Mouse (Mus musculus): ENCODE data around the gene Zfp217. TPM values are rescaled to one million over a fixed set of nuclear protein-coding genes. Genes with fewer than 3 reads are reported as not detected.

Gene Zfp217
- polyA plus RNA-seq, 1 experiment from 2014 or later, result 3.2 TPM

GRCm38 (mm10) chr2:170169062-170169461, 21.2 kb upstream of the Zfp217 start:
- Histone ChIP-seq H3K27ac (ENCODE audit: low read depth, low read length) (no peak overlapping the region), H3K4me1 (ENCODE audit: control insufficient read depth, insufficient read depth, low read length) (no peaks in the 10 kb centered on the region), H3K4me2 (no peak overlapping the region), H3K9ac (ENCODE audit: low read length) (no peak overlapping the region), H3K9me3 (ENCODE audit: control insufficient read depth, low read length) (no peaks in the 10 kb centered on the region), H3K36me3 (ENCODE audit: control insufficient read depth, insufficient read depth, low read length) (no peaks in the 10 kb centered on the region), H3K27me3 (ENCODE audit: control insufficient read depth, insufficient read depth, low read length) (no peaks in the 10 kb centered on the region), H3K4me3 (ENCODE audit: low read depth, low read length) (no peak overlapping the region)
- ATAC-seq (ENCODE audit: low FRiP score) (no peak), DNase-seq (ENCODE audit: low spot score, missing footprints) (no peak)

GRCm38 (mm10) chr2:170165649-170166048, 17.7 kb upstream of the Zfp217 start:
- no peak for ATAC-seq (ENCODE audit: low FRiP score)

DNA sequence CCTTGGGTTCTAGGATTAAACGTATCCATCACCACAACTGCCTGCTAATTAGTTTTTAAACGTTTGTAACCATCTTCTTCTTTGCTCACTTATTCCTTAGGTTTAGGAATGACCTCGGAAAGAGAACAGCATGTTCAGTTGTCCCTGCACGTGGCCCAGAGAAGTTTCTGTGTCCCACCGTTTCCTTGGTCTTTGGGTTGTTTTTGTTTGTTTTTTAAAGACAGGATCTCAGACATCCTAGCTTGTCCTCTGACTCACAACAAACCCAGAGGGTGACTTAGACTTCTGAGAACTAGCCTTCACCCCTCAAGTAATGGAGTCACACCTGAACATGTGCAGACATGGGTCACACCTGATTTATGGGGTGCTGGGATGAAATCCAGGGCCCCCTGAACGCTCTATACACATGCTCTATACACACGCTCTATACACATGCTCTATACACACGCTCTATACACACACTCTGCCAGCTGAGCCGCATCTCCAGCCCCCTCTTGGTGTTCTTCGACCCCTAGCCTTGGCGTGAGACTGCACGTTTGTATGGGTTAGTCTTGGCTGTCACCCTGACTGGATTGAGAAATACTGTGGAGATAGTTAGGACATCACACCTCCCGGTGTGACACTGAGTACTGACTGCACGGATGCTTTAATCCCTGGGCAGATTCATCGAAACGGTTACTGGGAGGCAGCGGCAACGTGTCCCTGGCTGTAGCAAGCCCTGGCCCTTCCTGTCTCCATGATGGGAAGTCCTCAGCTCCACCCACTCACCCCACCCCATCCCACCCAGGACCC, 16.0 kb upstream of the Zfp217 start:
- WGBS, result 86% methylated on average over 18 of the region's 18 CpGs

More at GRCm38 (mm10) chr2:170165649-170166048, 17.7 kb upstream of the Zfp217 start:
- DNase-seq (ENCODE audit: low spot score, missing footprints), result no peak
- no peaks in the 10 kb centered on the region for H3K4me1 ChIP-seq (ENCODE audit: control insufficient read depth, insufficient read depth, low read length)
- no peak overlapping the region for H3K27ac ChIP-seq (ENCODE audit: low read depth, low read length)
- H3K4me3 ChIP-seq (ENCODE audit: low read depth, low read length), result no peak overlapping the region
- WGBS, result 71% methylated on average over 10 of the region's 10 CpGs
- no peak overlapping the region for H3K9ac ChIP-seq (ENCODE audit: low read length)
- H3K4me2 ChIP-seq, result no peak overlapping the region
- H3K9me3 ChIP-seq (ENCODE audit: control insufficient read depth, low read length), result no peaks in the 10 kb centered on the region
- no peaks in the 10 kb centered on the region for H3K27me3 ChIP-seq (ENCODE audit: control insufficient read depth, insufficient read depth, low read length)
- H3K36me3 ChIP-seq (ENCODE audit: control insufficient read depth, insufficient read depth, low read length), result no peaks in the 10 kb centered on the region

DNA sequence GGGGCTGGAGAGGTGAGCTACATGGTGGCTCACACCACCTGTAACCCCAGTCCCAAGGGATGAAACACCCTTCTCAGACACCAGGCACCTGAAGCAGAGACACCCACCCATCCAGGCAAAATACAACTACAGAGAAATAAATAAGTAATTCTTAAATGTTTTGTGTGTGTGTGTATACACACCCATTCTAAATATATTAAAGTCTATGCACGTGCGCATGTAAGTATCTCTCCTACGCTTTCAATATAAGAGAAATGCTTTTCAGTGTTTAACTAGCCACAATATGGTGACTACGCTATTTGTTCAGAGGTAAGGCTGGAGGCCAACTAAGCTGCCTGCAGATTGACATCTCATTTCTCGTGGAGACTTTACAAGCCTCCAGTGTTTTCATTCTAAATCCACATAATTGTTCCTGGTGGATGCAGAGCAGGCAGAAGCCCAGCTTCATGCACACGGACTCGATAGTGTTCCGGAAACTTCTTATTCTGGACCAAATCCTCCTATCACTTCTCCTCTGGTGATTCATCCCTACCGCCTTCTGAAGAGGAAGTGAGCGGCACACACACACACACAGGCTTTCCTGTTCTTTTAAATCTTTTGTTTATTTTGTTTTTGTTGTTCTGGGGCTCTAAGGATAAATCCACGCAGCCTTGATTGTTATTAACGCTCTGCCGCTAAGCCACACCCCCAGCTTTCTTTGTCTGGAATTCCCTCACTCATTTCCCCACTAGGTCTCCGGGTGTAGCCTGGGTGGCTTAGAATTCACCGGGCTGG, 12.1 kb upstream of the Zfp217 start:
- 52% methylated on average over 15 of the region's 15 CpGs for WGBS
- H3K27ac ChIP-seq (ENCODE audit: low read depth, low read length), result no peak overlapping the region
- H3K9ac ChIP-seq (ENCODE audit: low read length), result no peak overlapping the region
- no peak overlapping the region for H3K4me2 ChIP-seq
- DNase-seq (ENCODE audit: low spot score, missing footprints), result no peak
- H3K4me3 ChIP-seq (ENCODE audit: low read depth, low read length), result no peak overlapping the region
- H3K27me3 ChIP-seq (ENCODE audit: control insufficient read depth, insufficient read depth, low read length), result no peaks in the 10 kb centered on the region
- ATAC-seq (ENCODE audit: low FRiP score), result no peak
- no peaks in the 10 kb centered on the region for H3K36me3 ChIP-seq (ENCODE audit: control insufficient read depth, insufficient read depth, low read length)
- peaks cover under 1% of the 10 kb centered on the region; the same call in 1 of the 2 replicates for H3K4me1 ChIP-seq (ENCODE audit: control insufficient read depth, insufficient read depth, low read length)
- no peaks in the 10 kb centered on the region for H3K9me3 ChIP-seq (ENCODE audit: control insufficient read depth, low read length)

More for the DNA sequence above, 16.0 kb upstream of the Zfp217 start:
- DNase-seq (ENCODE audit: low spot score, missing footprints) (no peak), ATAC-seq (ENCODE audit: low FRiP score) (no peak)
- H3K4me2 ChIP-seq, result no peak overlapping the region
- no peak overlapping the region for H3K4me3 ChIP-seq (ENCODE audit: low read depth, low read length)
- H3K27ac ChIP-seq (ENCODE audit: low read depth, low read length), result no peak overlapping the region
- H3K9ac ChIP-seq (ENCODE audit: low read length), result no peak overlapping the region
- H3K36me3 ChIP-seq (ENCODE audit: control insufficient read depth, insufficient read depth, low read length), result no peaks in the 10 kb centered on the region
- H3K9me3 ChIP-seq (ENCODE audit: control insufficient read depth, low read length), result no peaks in the 10 kb centered on the region
- H3K4me1 ChIP-seq (ENCODE audit: control insufficient read depth, insufficient read depth, low read length), result no peaks in the 10 kb centered on the region
- H3K27me3 ChIP-seq (ENCODE audit: control insufficient read depth, insufficient read depth, low read length), result no peaks in the 10 kb centered on the region

GRCm38 (mm10) chr2:170158987-170159386, 11.1 kb upstream of the Zfp217 start:
- whole genome bisulfite sequencing, result 86% methylated on average over 4 of the region's 4 CpGs
- H3K4me2 ChIP-seq, result no peak overlapping the region
- H3K9ac ChIP-seq (ENCODE audit: low read length), result no peak overlapping the region
- H3K4me1 ChIP-seq (ENCODE audit: control insufficient read depth, insufficient read depth, low read length), result peaks cover 4% of the 10 kb centered on the region; the same call in 1 of the 2 replicates
- H3K27ac ChIP-seq (ENCODE audit: low read depth, low read length), result no peak overlapping the region
- H3K9me3 ChIP-seq (ENCODE audit: control insufficient read depth, low read length), result no peaks in the 10 kb centered on the region
- no peak for ATAC-seq (ENCODE audit: low FRiP score)
- H3K27me3 ChIP-seq (ENCODE audit: control insufficient read depth, insufficient read depth, low read length), result no peaks in the 10 kb centered on the region
- no peaks in the 10 kb centered on the region for H3K36me3 ChIP-seq (ENCODE audit: control insufficient read depth, insufficient read depth, low read length)
- no peak for DNase-seq (ENCODE audit: low spot score, missing footprints)
- H3K4me3 ChIP-seq (ENCODE audit: low read depth, low read length), result no peak overlapping the region

DNA sequence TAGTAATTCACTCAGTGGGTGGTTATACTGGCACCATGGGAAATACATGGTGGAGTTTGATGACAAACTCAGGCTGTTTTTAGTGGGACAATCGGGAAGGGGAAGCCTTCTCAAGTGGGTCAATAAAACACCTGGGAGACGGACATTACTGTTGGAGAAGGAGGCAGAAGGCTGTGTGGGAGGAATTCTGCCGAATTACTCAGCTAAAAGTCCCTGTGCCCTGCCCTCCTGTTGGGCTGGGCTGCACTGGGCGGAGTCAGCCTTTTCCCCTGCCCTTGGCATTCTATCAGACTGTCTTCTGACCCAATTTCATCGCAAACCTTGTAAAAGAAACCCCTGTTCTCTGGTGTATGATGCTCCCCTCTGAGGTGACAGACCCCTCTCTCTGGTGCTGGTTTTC, 10.3 kb upstream of the Zfp217 start:
- peaks cover 7% of the 10 kb centered on the region for H3K4me1 ChIP-seq (ENCODE audit: control insufficient read depth, insufficient read depth, low read length)
- no peaks in the 10 kb centered on the region for H3K36me3 ChIP-seq (ENCODE audit: control insufficient read depth, insufficient read depth, low read length)
- H3K9me3 ChIP-seq (ENCODE audit: control insufficient read depth, low read length), result no peaks in the 10 kb centered on the region
- 45% methylated on average over 5 of the region's 5 CpGs for WGBS
- ATAC-seq (ENCODE audit: low FRiP score), result no peak
- no peak for DNase-seq (ENCODE audit: low spot score, missing footprints)
- H3K27ac ChIP-seq (ENCODE audit: low read depth, low read length), result no peak overlapping the region
- no peak overlapping the region for H3K4me2 ChIP-seq
- H3K27me3 ChIP-seq (ENCODE audit: control insufficient read depth, insufficient read depth, low read length), result no peaks in the 10 kb centered on the region
- H3K4me3 ChIP-seq (ENCODE audit: low read depth, low read length), result no peak overlapping the region
- no peak overlapping the region for H3K9ac ChIP-seq (ENCODE audit: low read length)

DNA sequence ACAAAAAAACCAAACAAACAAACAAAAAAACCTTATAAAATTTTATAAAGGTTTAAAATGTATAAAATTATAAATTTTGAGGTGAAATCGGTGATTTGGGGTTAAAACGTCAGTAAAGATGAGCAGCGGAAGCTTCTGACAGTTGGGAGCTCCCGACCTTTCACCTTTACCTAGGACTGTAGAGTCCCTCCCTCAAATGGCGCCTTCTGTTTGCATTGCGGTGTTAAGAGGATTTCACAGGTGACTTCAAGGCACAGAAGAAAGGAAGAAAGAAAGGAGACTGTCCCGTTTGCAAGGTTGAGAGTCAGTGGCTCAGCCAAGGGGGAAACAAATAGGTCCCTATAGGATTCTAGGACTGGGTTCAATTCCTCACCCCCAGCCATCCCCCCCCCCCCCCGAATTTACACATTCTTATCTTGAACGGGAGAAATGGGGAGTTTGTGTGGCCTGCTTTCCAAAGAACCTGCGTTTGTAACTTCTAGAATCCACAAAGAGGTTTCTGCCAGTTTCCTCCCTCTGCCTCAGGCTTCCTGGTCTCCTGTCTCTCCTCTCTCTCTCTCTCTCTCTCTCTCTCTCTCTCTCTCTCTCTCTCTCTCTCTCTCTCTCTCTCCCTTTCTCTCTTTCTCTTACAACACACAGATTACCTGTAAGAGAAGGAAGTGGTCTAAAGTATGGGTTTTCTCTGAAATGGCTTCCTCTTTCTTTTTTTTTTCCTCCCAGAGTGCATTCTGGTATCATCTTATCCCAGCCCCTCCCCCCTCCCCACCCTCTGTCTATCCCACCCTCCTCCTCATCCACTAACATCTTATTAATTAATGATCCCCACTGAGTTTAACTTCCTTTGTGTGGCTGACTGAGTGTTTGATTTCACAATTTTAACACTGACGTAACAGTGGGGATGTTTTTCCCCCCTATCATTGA, 9.6 kb upstream of the Zfp217 start:
- Histone ChIP-seq H3K27me3 (ENCODE audit: control insufficient read depth, insufficient read depth, low read length) (no peaks in the 10 kb centered on the region), H3K36me3 (ENCODE audit: control insufficient read depth, insufficient read depth, low read length) (no peaks in the 10 kb centered on the region), H3K4me1 (ENCODE audit: control insufficient read depth, insufficient read depth, low read length) (peaks cover 10% of the 10 kb centered on the region), H3K9me3 (ENCODE audit: control insufficient read depth, low read length) (no peaks in the 10 kb centered on the region), H3K4me3 (ENCODE audit: low read depth, low read length) (no peak overlapping the region), H3K4me2 (no peak overlapping the region), H3K27ac (ENCODE audit: low read depth, low read length) (no peak overlapping the region), H3K9ac (ENCODE audit: low read length) (no peak overlapping the region)
- ATAC-seq (ENCODE audit: low FRiP score) (no peak), DNase-seq (ENCODE audit: low spot score, missing footprints) (no peak)
- 51% methylated on average over 11 of the region's 11 CpGs for WGBS

- Histone ChIP-seq H3K27me3 (ENCODE audit: control insufficient read depth, insufficient read depth, low read length) (no peaks in the 10 kb centered on the region), H3K4me1 (ENCODE audit: control insufficient read depth, insufficient read depth, low read length) (peaks cover 10% of the 10 kb centered on the region), H3K4me3 (ENCODE audit: low read depth, low read length) (peak overlapping the region; percentile 22), H3K4me2 (peak overlapping the region; percentile 51), H3K36me3 (ENCODE audit: control insufficient read depth, insufficient read depth, low read length) (no peaks in the 10 kb centered on the region), H3K27ac (ENCODE audit: low read depth, low read length) (no peak overlapping the region), H3K9me3 (ENCODE audit: control insufficient read depth, low read length) (no peaks in the 10 kb centered on the region), H3K9ac (ENCODE audit: low read length) (peak overlapping the region; percentile 57)
- 15% methylated on average over 18 of the region's 18 CpGs for WGBS
- ATAC-seq (ENCODE audit: low FRiP score) (0 out of 2 replicates have a peak, but pooled peaks have one; percentile 40), DNase-seq (ENCODE audit: low spot score, missing footprints) (peak; percentile 94)
These were observed 7.3 kb upstream of the Zfp217 start for GRCm38 (mm10) chr2:170155089-170155740.
